Mouse (Mus musculus) heart, embryonic 14.5 days (tissue): ENCODE results near the gene Magea1. TPM values are rescaled to one million over a fixed set of nuclear protein-coding genes. Genes with fewer than 3 reads are reported as not detected.
"Not testable (repeated sequence)": the region's sequence is repeated elsewhere in the genome, so short reads cannot be mapped to it uniquely, and the experiment has no call there.

Experiments
- ATAC-seq: fragments of 200-750 bp; cut with Nextera tagmentation; 2 replicates; pipeline ENCODE4 v1.8.0; 2017; ENCODE audit warnings: low read depth, moderate TSS enrichment; ENCODE audit not compliant: insufficient number of reproducible peaks, insufficient read depth, low FRiP score
- H3K27ac ChIP-seq, 2 experiments: fragments of 200-500 bp in 1 of 2; fragments of 300-500 bp in 1 of 2; sonication (generic) in 1 of 2; replicated peaks in 1 of 2; 2 replicates each; pipeline ENCODE4 v1.5.1; 2012 to 2014; ENCODE audit warnings: low read depth in 2 of 2, low read length in 2 of 2, control low read depth in 1 of 2, mild to moderate bottlenecking in 1 of 2, mixed read lengths in 1 of 2; ENCODE audit not compliant: control insufficient read depth in 1 of 2, insufficient read depth in 1 of 2
- H3K27me3 ChIP-seq: fragments of 300-500 bp; sonication (generic); 2 replicates; pipeline ENCODE4 v1.6.1; 2014; ENCODE audit warnings: mild to moderate bottlenecking, low read length, control low read depth; ENCODE audit not compliant: control insufficient read depth, insufficient read depth
- H3K36me3 ChIP-seq: fragments of 300-500 bp; sonication (generic); 2 replicates; pipeline ENCODE4 v1.6.1; 2014; ENCODE audit warnings: mild to moderate bottlenecking, control low read depth, low read length, mixed read lengths; ENCODE audit not compliant: control insufficient read depth, insufficient read depth
- H3K4me1 ChIP-seq, 2 experiments: fragments of 200-500 bp in 1 of 2; fragments of 300-500 bp in 1 of 2; sonication (generic) in 1 of 2; 2 replicates each; pipeline ENCODE4 v1.6.1; 2012 to 2014; ENCODE audit warnings: low read length in 2 of 2, control low read depth in 1 of 2, mixed read lengths in 1 of 2; ENCODE audit not compliant: control insufficient read depth in 2 of 2, insufficient read depth in 2 of 2
- H3K4me2 ChIP-seq: fragments of 300-500 bp; sonication (generic); 2 replicates; pipeline ENCODE4 v1.6.1; 2014; ENCODE audit warnings: mild to moderate bottlenecking, low read length
- H3K4me3 ChIP-seq, 2 experiments: fragments of 200-500 bp in 1 of 2; fragments of 300-500 bp in 1 of 2; sonication (generic) in 1 of 2; 2 replicates each; pipeline ENCODE4 v1.5.1; 2012 to 2014; ENCODE audit warnings: low read length in 2 of 2, mild to moderate bottlenecking in 2 of 2, control low read depth in 1 of 2, low read depth in 1 of 2, moderate library complexity in 1 of 2; ENCODE audit not compliant: control insufficient read depth in 1 of 2, insufficient read depth in 1 of 2
- H3K9ac ChIP-seq: fragments of 300-500 bp; sonication (generic); 2 replicates; pipeline ENCODE4 v1.6.1; 2014; ENCODE audit warnings: mild to moderate bottlenecking, low read length
- H3K9me3 ChIP-seq: fragments of 300-500 bp; sonication (generic); 2 replicates; pipeline ENCODE4 v1.6.1; 2016; ENCODE audit warnings: low read length, control low read depth; ENCODE audit not compliant: control insufficient read depth
- WGBS: fragments of 180-500 bp; shearing (Covaris S2); extraction: QIAGEN DNeasy Blood & Tissue Kit; methylation state at CpG from one replicate; pipeline ENCODE4 v1.1.7; 2014; 5-methylcytosine and 5-hydroxymethylcytosine counted together
- polyA plus RNA-seq: library from polyadenylated mRNA; unstranded; fragments of >200 nt; fragmentation: Nextera tagmentation; extraction: Ambion mirVana; gene quantifications from 2 replicates; pipeline ENCODE4 v1.2.1, GENCODE M21; 2014

Gene Magea1
- not detected in 2 replicates for polyA plus RNA-seq

- not testable (repeated sequence) for H3K9ac ChIP-seq, H3K36me3 ChIP-seq, H3K9me3 ChIP-seq, ATAC-seq, H3K4me2 ChIP-seq, H3K27ac ChIP-seq, H3K4me1 ChIP-seq, H3K27me3 ChIP-seq, H3K4me3 ChIP-seq
- 82% methylated on average over 1 of the region's 2 CpGs for WGBS
Measured at GRCm38 (mm10) chrX:155089693-155090092, at the start of gene Magea1. Magea1 (minus strand) TSS chrX:155089793.

GRCm38 (mm10) chrX:155128312-155128711 is 38.7 kb upstream of the Magea1 start, which contains the start of gene Cldn34b2:
Cldn34b2 (minus strand) TSS chrX:155128412.
- H3K9ac ChIP-seq, ATAC-seq, H3K36me3 ChIP-seq, H3K4me1 ChIP-seq, H3K4me2 ChIP-seq, H3K9me3 ChIP-seq, H3K27me3 ChIP-seq, H3K27ac ChIP-seq, H3K4me3 ChIP-seq: not testable (repeated sequence)
- 82% methylated on average over 3 of the region's 3 CpGs for WGBS

- H3K4me3 ChIP-seq = no peak overlapping the region
- no peak for ATAC-seq
- H3K27me3 ChIP-seq = no peaks in the 10 kb centered on the region
- H3K9ac ChIP-seq = no peak overlapping the region
- no peaks in the 10 kb centered on the region for H3K9me3 ChIP-seq
- no peaks in the 10 kb centered on the region for H3K36me3 ChIP-seq
- no peaks in the 10 kb centered on the region for H3K4me1 ChIP-seq
- no peak overlapping the region for H3K27ac ChIP-seq
- H3K4me2 ChIP-seq = no peak overlapping the region
Measured at GRCm38 (mm10) chrX:155098024-155098423, 8.4 kb upstream of the Magea1 start.

- H3K27ac ChIP-seq, H3K9ac ChIP-seq, H3K4me1 ChIP-seq, H3K4me3 ChIP-seq, H3K4me2 ChIP-seq, ATAC-seq, H3K9me3 ChIP-seq, H3K27me3 ChIP-seq, H3K36me3 ChIP-seq: not testable (repeated sequence)
- WGBS = 81% methylated on average over 3 of the region's 4 CpGs
Measured at GRCm38 (mm10) chrX:155093566-155093965, 4.0 kb upstream of the Magea1 start, which contains the start of gene Magea2. Magea2 (minus strand) TSS chrX:155093666.

GRCm38 (mm10) chrX:155063045-155063444 is 26.5 kb downstream of the Magea1 start, which contains the start of gene Magea5:
Magea5 (minus strand) TSS chrX:155063145.
- not testable (repeated sequence) for H3K4me1 ChIP-seq, H3K9ac ChIP-seq, H3K27ac ChIP-seq, H3K4me2 ChIP-seq, H3K27me3 ChIP-seq, H3K36me3 ChIP-seq, H3K9me3 ChIP-seq, ATAC-seq, H3K4me3 ChIP-seq
- WGBS = 84% methylated on average over 13 of the region's 16 CpGs

Other genes starting within 250 kb of the Magea1 start
- gene Cldn34b1, start 199.5 kb downstream of the Magea1 start, polyA plus RNA-seq = not detected in 2 replicates
- not detected in 2 replicates for gene Magea6, start 153.8 kb downstream of the Magea1 start, polyA plus RNA-seq
- not detected in 2 replicates for gene Magea3, start 140.3 kb downstream of the Magea1 start, polyA plus RNA-seq
- not detected in 2 replicates for gene Magea8, start 93.9 kb downstream of the Magea1 start, polyA plus RNA-seq
- not detected in 2 replicates for gene Magea5, start 26.6 kb downstream of the Magea1 start, polyA plus RNA-seq
- gene Magea2, start 3.9 kb upstream of the Magea1 start, polyA plus RNA-seq = not detected in 2 replicates
- not detected in 2 replicates for gene Cldn34b2, start 38.6 kb upstream of the Magea1 start, polyA plus RNA-seq
- 132 and 137 TPM in 2 replicates for gene Sat1, start 126.7 kb upstream of the Magea1 start, polyA plus RNA-seq
- gene Acot9, start 172.7 kb upstream of the Magea1 start, polyA plus RNA-seq = 42.0 and 44.9 TPM in 2 replicates